Mouse (Mus musculus) megakaryocyte-erythroid progenitor cell, adult 5 weeks (primary cell): Measurements from ENCODE around the gene Arhgap45. TPM values are rescaled to one million over a fixed set of nuclear protein-coding genes. Genes with fewer than 3 reads are reported as not detected.

Source experiments
- polyA plus RNA-seq: library from polyadenylated mRNA; stranded (reverse); fragments of >175 nt; gene quantifications from 2 replicates; pipeline ENCODE4 v1.2.3, GENCODE M21; 2012

The Arhgap45 gene
- 397 and 427 TPM in 2 replicates for polyA plus RNA-seq

DNA sequence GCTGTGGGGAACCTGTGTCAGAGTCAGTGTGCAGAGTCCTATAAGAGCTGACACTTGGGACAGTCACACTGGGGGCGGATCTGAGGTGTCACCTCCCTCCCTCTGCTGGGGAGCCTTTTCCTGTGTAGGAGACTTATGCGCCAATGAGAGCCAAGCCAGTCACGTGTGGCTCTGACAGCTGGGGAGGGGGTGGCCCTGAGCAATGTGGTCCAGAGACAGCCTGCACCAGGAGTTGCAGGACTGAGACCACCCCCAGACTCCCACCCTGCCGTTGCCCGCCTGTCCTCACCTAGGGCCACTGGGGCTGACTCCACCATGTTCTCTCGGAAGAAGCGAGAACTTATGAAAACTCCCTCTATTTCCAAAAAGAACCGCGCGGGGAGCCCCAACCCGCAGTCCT is at the start of gene Arhgap45:
TSS of gene Arhgap45 (plus strand) at position 143 of the 400 bp plus-strand sequence.

DNA sequence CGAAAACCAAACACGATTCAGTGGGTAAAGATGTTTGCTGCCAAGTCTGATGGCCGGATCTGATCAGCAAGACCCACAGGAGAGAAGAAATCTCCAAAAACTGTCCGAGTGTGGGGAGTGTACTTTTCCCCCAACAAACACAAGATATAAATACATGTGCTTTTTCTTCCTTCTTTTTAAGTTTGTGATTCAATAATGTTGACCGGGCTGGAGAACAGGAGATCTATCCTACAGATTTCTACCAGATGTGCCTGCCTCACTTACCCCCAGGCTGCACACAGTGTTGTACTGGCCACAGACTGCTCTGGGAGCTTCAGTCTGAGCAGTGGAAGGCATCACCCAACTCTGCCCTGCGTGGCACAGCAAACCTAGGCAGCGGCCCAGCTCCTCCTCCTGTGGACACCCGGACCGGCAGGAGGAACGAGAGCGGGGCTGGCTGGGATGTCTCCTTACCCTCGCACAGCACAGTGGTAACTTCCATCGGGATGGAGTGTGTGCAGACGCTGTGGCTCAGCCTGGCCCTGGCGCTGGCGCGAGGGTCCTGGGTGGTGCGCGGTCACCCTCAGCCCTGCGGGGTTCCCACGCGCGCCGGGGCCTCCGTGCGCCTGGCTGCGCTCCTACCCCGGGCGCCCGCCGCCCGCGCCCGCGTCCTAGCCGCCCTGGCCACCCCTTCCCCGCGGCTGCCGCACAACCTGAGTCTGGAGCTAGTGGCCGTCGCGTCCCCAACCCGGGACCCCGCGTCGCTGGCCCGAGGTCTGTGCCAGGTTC is 45.9 kb upstream of the Arhgap45 start, which contains the start of gene Grin3b:
TSS of gene Grin3b (plus strand) at position 301 of the 768 bp plus-strand sequence.

DNA sequence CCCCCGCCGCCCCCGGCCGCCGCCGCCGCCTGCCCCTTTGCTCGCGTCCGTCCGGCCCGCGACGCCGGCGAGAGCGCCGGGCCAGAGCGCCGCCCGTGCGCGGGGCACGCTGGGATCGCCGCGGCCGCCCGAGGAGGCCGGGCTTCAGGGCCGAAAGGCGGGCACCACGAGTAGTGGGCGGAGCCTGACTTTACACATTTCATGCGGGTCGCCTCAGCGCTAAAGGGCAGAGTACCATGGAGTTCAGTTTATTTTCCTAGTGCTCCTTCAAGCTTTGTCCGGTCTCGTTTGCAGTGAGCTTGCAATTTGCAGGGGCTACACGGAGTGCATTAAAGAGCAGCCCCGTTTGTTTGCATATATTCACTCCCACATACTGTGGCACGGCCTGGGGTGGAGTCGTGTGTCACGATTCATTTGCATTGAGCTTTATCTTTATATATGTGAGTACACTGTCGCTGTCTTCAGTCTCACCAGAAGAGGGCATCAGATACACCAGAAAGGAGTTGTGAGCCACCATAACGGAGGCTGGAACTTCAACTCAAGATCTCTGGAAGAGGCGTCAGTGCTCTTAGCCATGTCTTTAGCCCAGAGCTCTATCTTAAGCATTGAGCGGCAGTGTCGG is 32.1 kb upstream of the Arhgap45 start, which contains the start of gene Tmem259:
TSS of gene Tmem259 (minus strand) at position 136 of the 622 bp plus-strand sequence.

DNA sequence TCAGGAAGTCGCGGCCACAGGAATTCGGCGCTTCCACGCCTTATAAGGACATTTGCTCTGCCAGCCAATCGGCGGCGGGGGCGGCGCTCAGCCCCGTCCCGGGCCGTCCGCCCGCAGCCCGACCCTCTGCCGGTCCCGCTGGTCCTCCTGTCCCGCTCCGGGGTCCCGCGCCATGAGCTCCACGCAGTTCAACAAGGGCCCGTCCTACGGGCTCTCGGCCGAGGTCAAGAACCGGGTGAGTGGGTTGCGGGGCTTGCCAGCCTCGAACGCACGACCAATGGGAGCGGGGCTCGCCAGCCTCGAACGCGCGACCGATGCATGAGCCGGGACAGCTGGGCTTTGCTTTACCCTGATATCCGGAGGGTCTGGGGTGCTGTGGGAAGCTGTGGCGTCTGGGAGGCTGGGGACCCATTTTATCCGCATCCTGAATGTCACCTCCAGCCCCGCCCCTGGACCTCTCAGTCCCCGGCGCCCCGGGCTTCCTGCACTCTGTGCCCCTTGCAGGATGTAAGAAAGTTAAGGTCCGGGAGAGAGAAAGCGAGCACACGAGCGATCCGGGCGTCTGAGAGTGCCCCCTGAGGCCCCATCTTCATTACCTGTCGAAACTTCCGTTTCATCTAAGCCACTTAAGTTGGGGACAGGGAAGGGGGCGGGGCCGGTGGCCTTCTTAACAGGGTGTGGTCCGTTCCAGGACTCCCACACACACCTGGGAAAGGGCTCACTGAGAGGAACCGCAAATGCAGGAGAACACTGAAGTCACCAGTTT is 27.8 kb upstream of the Arhgap45 start, which contains the start of gene Cnn2:
TSS of gene Cnn2 (plus strand) at position 79 of the 766 bp plus-strand sequence.

DNA sequence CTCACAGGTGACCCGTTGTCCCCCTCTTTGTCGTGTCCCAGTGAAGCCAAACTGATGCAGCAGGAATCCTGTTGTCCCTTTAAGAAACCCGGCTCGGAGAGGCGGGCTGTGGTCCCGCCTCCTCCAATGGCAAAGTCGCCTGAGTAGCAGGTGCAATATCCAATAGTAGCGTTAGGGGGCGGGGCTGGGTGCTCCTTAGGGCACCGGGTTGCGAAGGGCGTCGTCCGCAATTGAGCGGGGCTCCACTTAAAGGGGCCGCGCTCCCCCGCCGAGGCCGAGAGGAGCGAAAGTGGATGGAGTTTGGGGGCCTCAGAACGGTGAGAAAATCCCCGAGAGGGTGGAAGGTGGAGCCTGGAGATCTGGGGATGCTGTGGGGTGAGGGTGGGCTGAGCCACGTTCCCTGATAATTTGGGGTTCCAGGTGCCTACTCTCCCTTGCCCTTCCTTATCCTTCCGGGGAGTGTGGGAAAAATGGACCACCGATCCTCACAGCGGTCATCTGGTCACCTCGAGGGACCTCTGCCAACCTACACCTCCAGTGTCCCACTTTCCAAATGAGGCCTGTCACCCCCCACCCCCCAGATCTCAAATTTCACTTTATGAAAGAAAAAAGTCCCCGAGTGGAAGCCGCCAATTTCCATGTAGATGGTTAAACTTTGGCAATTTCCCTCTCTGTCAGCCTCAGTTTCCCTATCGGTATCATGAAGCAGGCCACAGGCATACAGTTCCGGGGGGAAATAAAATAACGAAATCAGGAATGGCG is 20.0 kb upstream of the Arhgap45 start, which contains the start of gene Abca7:
TSS of gene Abca7 (plus strand) at position 223 of the 762 bp plus-strand sequence.

DNA sequence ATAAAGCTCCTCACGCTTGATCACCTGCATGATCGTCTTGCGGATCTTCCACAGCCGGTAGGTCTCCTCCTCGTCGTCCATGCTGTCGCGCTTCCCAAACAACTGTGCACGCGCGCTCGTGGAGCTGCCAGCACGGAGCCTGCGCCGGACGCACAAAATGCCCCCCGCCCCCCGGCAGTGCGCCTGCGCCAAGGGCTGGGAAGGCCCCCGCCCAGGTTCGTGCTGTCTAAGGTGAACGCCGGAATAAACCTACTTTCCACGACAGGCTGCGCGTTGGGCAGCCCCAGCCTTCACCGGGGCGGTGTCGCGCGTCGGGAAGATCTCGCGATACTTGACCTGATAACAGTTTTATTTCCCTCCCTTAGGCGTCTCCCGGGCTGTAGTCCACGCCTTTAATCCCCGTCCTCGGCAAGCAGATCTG is 23.1 kb downstream of the Arhgap45 start, which contains the start of gene Polr2e:
TSS of gene Polr2e (minus strand) at position 237 of the 421 bp plus-strand sequence.

DNA sequence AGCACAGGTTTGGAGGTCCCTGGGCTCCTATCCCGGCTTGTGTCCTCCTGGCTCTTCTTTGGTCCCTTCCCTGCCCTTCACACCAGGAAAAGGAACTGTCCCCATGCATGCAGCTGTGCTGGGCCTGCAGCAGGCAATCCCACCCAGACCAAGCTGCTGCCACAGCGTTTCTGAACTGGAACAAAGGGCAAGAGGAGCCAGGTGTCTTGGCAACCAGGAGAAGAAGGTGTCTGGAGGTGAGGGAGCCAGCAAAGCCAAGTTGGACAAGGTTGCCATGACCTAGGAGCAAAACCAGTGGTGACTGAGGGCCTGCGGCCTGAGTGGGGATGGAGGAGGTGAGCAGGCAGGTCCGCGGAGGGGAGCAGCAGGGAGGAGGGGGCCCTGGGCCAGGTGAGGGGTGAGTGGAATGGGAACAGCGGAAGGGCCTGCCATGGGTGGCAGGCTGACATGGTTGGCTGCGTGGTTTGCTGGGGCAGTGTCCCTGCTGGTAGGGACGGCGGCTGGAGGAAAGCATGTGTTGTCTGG is 30.6 kb downstream of the Arhgap45 start, which contains the start of gene Gpx4:
TSS of gene Gpx4 (plus strand) at position 126 of the 525 bp plus-strand sequence.

Other genes with a start within 250 kb of the Arhgap45 start
- gene Rnf126, start 249.7 kb upstream of the Arhgap45 start, polyA plus RNA-seq, result 324 and 356 TPM in 2 replicates
- gene Fstl3, start 239.4 kb upstream of the Arhgap45 start, polyA plus RNA-seq, result 4.6 and 5.4 TPM in 2 replicates
- gene Prss57, start 225.7 kb upstream of the Arhgap45 start, polyA plus RNA-seq, result 34.9 and 51.7 TPM in 2 replicates
- 290 and 348 TPM in 2 replicates for gene Palm, start 223.1 kb upstream of the Arhgap45 start, polyA plus RNA-seq
- gene Misp, start 195.7 kb upstream of the Arhgap45 start, polyA plus RNA-seq, result 0.04 and 0.30 TPM in 2 replicates
- gene Ptbp1, start 162.2 kb upstream of the Arhgap45 start, polyA plus RNA-seq, result 1,442 and 1,522 TPM in 2 replicates
- 5,178 and 10,445 TPM in 2 replicates for gene Prtn3, start 142.2 kb upstream of the Arhgap45 start, polyA plus RNA-seq
- gene Plppr3, start 142.0 kb upstream of the Arhgap45 start, polyA plus RNA-seq, result 288 and 339 TPM in 2 replicates
- 4,000 and 7,851 TPM in 2 replicates for gene Elane, start 130.4 kb upstream of the Arhgap45 start, polyA plus RNA-seq
- gene Cfd, start 125.8 kb upstream of the Arhgap45 start, polyA plus RNA-seq, result 0.94 and 1.3 TPM in 2 replicates
- 69.1 and 76.6 TPM in 2 replicates for gene Med16, start 107.7 kb upstream of the Arhgap45 start, polyA plus RNA-seq
- gene Gm26602, start 105.8 kb upstream of the Arhgap45 start, polyA plus RNA-seq, result 2.1 TPM in 1 of 2 replicates, not detected in the other
- 0.41 and 0.64 TPM in 2 replicates for gene Kiss1r, start 99.7 kb upstream of the Arhgap45 start, polyA plus RNA-seq
- gene R3hdm4, start 95.4 kb upstream of the Arhgap45 start, polyA plus RNA-seq, result 230 and 265 TPM in 2 replicates
- 94.7 and 145 TPM in 2 replicates for gene Arid3a, start 89.6 kb upstream of the Arhgap45 start, polyA plus RNA-seq
- gene Wdr18, start 56.5 kb upstream of the Arhgap45 start, polyA plus RNA-seq, result 54.4 and 61.7 TPM in 2 replicates
- 0.09 and 0.12 TPM in 2 replicates for gene Grin3b, start 45.9 kb upstream of the Arhgap45 start, polyA plus RNA-seq
- gene Tmem259, start 32.3 kb upstream of the Arhgap45 start, polyA plus RNA-seq, result 378 and 414 TPM in 2 replicates
- 245 and 295 TPM in 2 replicates for gene Cnn2, start 28.1 kb upstream of the Arhgap45 start, polyA plus RNA-seq
- 54.4 and 60.8 TPM in 2 replicates for gene Abca7, start 20.2 kb upstream of the Arhgap45 start, polyA plus RNA-seq
- gene Polr2e, start 23.1 kb downstream of the Arhgap45 start, polyA plus RNA-seq, result 217 and 273 TPM in 2 replicates
- 1,103 and 1,136 TPM in 2 replicates for gene Gpx4, start 30.5 kb downstream of the Arhgap45 start, polyA plus RNA-seq
- 77.6 and 78.0 TPM in 2 replicates for gene Sbno2, start 88.9 kb downstream of the Arhgap45 start, polyA plus RNA-seq
- gene Stk11, start 99.2 kb downstream of the Arhgap45 start, polyA plus RNA-seq, result 176 and 185 TPM in 2 replicates
- gene Atp5d, start 122.0 kb downstream of the Arhgap45 start, polyA plus RNA-seq, result 1,245 and 1,266 TPM in 2 replicates
- 32.3 and 53.4 TPM in 2 replicates for gene Cbarp, start 124.2 kb downstream of the Arhgap45 start, polyA plus RNA-seq
- 312 and 336 TPM in 2 replicates for gene Midn, start 131.6 kb downstream of the Arhgap45 start, polyA plus RNA-seq
- 43.7 and 63.7 TPM in 2 replicates for gene Cirbp, start 149.3 kb downstream of the Arhgap45 start, polyA plus RNA-seq
- gene 1600002K03Rik, start 156.3 kb downstream of the Arhgap45 start, polyA plus RNA-seq, result 9.2 and 11.3 TPM in 2 replicates
- gene Efna2, start 162.8 kb downstream of the Arhgap45 start, polyA plus RNA-seq, result 1.1 and 2.4 TPM in 2 replicates
- 29.1 and 31.3 TPM in 2 replicates for gene Mum1, start 209.8 kb downstream of the Arhgap45 start, polyA plus RNA-seq
- 178 and 185 TPM in 2 replicates for gene Ndufs7, start 232.5 kb downstream of the Arhgap45 start, polyA plus RNA-seq
- gene Gamt, start 244.4 kb downstream of the Arhgap45 start, polyA plus RNA-seq, result 5.0 and 5.2 TPM in 2 replicates
- 594 and 636 TPM in 2 replicates for gene Dazap1, start 244.8 kb downstream of the Arhgap45 start, polyA plus RNA-seq